Mouse (Mus musculus) lung, postnatal 10 days (tissue): ENCODE measurements at regions not wholly inside any gene's neighbourhood (a gene's known extent, or its start where the extent isn't known, plus 50 kb on each side); places are given as distances from the start of the nearest gene placed in this dataset.

ENCODE experiments used
- DNase-seq: peaks from one replicate; pipeline ENCODE4 v3.0.0; 2021

DNA sequence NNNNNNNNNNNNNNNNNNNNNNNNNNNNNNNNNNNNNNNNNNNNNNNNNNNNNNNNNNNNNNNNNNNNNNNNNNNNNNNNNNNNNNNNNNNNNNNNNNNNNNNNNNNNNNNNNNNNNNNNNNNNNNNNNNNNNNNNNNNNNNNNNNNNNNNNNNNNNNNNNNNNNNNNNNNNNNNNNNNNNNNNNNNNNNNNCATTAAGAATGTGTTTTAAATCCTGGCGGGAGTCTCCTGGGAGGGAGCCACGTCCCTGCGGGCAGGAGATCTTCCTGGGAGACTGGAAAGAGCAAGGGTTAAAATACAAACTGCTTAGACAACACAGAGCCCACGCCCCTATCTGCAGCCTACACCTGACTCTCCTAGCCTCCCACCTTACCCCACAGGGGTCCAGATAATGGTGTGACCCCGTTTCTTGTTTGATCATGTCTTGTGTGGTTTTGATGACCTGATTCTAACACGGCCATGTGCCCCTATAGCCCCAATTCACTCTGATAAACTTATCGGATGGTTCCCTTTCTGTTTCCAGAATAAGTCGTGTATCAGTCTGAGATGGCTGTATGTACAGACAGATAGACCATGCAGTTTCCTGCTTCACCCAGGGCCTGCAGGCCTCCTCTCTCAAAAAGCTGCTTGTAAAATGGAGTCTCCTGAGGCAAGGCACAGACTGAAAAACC, 160.8 kb downstream of the Rpl14 start:
- DNase-seq = no peak

DNA sequence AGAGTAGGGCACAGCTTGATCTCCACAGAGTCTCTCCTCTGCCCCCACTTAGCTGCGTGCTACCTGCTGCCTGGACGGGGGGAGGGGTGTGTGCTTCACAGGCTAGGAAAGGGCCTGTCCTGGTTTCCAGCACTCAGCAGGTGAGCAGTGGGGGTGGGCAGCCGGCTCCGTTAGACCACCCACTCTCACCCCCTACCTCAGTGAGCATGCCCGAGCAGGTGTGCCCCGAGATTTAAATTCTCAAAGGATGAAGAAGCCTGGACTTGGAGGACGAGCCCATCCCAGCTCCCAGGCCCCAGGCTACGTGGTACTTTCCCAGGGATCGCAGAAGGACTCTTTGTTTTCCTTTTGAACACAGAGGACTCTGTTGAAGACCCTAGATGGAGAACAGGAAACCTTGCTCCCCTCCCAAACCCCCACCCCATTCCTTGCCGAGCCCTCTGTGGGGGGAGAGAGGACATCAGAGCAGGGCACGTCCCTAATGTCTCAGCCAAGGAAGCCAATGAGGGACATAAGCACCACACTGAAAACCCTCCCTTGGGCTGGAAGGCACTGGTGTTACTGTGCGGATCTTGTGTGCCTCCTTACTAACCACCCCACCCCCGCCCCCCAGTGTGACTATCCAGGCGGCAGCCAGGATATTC, 161.5 kb downstream of the Rpl14 start:
- DNase-seq = no peak

DNA sequence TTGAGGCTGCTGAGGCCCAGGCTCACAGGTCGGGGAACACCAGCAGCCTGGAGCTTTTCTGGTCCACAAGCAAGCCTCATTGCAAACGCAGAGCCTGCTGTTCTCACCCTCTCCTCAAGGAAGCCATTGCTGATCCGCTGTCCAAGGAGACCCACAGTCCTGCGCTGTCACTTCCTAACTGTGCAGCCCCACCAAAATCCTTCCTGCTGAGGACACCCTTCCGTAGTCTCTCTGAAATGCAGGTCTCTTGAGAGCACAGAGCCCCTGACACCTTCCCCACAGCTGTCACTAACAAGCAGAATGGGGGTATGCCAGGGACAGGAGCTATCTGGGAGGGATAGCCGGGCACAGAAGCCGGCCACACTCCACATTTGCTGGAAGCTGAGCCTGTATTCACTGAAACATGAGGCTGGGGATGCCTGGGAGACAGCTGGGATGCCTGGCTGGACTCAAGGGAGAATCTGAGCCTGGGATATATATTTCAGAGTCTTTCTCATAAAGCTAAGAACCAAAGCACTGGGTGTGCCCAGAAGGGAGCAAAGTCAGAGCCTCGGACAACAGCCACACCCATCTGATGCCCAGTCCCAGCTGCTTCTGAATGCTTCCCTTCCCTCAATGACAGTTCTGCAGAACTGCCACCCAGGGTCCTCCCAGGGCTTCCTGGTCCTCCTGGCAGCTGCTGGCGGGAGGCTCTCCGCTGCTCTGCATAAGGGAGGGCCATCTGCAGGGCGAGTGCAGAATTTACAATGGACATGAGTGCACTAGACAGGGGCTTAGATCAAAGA, 162.6 kb downstream of the Rpl14 start:
- DNase-seq = peak; percentile 75

DNA sequence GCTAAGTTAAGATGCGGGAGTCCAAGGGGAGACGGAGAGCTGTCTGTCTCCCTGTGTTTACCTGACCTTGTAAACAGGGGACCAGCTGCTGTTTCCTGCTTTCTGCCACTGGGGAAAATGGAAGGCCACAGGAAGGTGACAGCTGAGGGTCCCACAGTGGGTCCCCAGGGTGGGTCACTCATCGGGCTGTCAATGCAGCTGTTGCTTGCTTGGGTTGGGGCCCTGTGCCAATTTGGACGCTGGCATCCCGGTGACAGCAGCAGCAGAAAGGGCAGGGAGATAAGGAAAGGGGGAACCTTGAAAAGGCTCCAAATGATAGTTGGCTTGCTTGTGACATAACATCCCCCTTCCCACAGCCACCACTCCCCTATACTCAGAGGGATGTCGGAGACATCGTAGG, 164.0 kb downstream of the Rpl14 start:
- DNase-seq = peak; percentile 43

DNA sequence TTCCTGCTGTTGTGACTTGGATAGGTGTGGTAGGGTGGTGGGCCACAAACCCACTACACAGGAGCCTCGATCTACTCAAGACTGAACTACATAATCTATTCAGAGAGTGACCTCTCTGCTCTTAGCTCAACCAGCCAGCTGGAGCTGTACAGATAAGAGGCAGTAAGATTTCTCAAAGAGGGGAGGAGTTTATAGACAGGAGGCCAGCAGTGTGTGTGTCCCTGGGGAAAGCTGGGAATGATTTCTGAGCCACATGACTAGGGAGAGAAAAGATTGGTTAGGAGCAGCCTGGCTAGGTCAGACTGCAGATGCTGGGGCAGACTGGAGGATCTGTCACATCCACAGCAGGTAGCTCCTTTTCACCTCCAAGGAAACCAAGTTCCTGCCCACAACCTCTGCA, 166.7 kb downstream of the Rpl14 start:
- DNase-seq = no peak

DNA sequence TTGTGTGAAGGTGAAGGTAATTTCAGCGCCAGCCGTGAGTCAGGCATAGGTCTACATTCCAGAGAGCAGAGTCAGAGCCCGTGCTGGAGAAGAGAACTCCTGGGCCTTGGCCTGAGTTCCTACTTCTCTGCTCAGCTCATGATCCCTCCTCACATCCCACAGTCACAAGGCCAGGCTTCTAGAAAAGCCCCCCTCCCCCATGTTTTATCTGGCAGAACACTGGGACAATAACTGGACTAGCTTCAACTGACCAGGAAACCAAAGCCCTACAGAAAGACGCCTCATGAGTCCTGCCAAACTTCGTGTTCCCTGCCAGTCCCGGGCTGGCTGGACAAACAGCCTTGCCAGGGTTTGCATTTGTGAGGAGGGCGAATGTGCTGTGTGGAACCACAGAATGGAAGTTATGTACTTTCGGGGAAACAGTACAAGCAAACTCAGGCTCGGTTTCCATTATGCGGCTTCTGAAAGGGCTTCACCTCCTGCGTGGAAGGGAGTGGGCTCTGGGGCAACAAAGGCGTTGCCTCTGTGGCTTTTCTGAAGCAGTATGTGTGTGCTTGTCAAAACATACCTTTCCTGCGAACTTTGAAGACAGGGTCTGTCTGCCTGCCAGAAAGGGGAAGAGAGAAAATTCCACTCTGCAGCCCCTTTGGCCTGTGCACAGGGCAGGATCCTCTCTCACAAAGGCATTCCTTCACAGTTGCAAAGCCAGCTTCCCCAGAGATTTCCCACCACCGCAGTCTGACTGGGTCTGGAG, 168.1 kb downstream of the Rpl14 start:
- DNase-seq = peak; percentile 76

DNA sequence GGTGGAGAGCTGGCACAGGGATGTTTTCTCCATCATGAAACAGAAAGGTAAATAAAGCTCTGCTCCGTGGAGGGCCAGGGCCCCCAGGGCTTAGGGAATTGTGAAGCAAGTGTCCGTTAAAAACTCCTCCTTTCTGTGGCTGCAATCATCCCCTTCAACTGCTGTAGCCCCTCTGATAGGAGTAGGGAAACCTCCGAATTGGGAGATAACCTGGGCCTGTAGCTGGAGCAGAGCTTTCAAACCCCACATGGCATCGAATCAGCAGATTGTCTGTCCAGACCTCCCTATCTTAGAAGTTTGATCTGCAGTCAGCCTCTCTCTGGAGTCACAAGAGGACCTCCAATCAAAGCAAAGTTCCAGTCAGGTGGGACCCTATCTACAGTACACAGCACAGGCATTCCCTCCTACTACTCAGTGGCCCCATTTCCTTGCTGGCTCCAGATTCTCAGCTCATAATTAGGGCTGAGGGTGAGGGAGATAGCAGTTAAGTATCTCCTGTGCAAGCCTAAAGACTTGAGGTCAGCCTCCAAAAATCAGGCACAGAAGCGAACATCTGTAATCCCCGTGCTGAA, 168.8 kb downstream of the Rpl14 start:
- no peak for DNase-seq

DNA sequence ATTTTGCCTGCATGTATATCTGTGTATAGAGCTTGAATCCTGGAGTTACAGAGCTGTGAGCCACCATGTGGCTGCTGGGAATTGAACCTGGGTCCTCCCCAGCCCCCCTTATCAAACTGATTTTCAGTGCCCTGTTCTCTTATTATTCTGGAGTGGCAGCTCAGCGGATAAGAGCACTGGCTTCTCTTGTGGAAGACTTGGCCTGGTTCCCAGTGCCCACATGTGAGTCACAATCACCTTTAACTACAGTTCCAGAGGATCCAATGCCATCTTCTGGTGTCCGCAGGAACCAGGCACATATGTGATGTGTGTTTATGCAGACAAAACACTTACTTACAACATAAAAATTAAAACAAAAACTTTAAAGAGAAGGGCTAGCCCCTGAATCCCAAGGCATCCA, 170.3 kb downstream of the Rpl14 start:
- DNase-seq = no peak

DNA sequence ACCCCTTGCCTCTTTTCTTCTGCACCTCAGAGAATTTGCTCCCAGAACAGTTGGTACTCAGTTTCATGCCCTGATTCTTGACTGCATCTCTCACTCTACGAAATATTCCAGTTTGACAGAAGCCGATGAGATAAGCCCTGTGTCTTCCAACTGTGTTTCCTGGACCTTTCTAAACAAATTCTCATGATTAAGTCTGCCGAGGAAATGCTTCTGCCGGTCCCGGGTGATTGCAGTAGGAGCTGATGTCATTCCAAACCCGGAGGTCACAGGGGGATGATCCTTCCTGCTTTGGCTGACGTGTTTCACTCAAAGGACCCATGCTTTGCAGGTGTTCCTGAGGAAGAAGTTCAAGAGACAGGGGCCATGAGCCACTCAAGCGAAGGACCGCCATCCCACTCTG, 172.2 kb downstream of the Rpl14 start:
- DNase-seq = peak; percentile 60

DNA sequence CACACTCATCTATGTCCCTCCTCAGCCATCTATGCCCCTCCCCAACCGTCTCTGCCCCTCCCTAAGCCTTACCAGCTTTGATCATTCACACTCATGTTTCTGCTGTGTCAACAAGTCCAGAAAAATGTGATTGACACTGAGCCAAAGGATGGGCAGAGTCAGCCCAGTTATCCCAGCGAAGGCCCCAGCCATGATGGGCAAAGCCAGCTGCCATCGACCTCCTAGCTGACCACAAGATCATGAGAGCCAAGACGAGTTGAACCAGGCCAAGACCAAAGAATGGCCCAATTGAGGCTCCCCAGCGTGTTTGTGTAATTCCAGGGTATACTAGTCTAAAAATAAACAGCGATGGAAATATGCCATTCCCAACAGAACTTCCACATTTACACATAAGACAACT, 174.4 kb downstream of the Rpl14 start:
- DNase-seq = no peak

DNA sequence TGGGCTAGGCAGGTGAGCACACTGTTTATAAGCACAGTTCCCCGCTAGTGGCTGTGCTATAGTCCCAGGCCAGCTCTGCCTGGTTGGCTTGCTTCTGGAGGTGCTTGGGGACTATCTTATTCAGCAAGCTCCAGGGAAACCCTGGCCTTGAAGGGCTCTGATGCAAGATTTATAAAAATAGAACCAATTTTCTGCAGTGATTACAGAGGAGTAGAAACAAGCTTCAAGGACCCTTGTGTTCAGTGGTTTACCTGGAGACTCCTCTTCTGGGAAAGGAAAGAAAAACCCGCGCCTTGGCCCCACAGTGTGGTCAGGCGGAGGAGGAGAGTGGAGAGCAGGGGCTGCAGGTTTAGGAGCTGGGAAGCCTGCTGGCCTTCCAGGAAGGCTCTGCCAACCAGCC, 178.2 kb upstream of the Ctnnb1 start:
- peak; percentile 13 for DNase-seq

DNA sequence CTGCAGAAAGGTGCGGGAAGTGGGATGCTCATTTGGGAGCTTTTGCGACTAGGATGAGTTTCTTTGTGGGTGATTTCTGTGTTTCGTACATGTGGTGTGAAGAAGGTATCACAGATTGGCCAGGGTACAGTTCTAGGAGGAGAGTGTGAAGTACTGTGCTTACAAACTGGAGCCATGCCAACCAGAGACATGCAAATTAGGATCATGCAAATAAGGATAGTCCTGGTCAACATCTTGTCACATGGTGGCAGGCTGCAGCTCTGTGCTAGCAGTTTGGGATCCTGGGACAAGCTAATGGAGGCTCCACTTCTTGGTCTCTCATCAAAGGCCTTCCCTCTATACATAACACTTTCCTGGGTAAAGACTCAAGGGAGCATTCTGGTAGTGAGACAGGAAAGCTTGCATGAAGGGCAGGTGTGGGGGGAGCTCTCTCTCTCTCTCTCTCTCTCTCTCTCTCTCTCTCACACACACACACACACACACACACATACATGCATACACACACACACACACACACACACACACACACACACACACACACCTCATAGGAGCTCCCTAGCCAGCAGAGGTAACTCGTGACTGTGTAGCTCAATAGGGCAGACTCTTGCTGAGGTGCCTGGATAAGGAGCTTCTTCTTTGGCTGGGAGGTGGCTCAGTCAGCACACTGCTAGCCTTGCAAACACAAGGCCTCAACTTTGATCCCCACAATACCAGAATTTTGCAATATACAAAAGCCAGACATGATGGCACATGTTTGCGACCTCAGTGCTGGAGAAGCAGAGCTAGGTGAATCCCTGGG, 177.1 kb upstream of the Ctnnb1 start:
- no peak for DNase-seq

DNA sequence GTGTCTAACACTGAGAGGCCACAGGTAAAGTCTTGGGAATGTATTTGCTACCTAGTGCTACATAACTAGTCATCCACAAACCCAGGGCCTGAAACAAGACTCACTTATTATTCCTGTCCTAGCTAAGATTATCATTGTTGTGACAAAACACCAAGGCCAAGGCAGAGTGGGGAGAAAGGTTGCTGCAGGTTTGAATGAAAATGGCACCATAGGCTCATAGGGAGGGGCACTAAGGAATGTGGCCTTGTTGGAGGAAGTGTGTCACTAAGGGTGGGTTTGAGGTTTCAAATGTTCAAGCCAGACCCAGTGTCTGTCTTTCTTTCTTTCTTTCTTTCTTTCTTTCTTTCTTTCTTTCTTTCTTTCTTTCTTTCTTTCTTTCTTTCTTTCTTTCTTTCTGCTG, 174.9 kb upstream of the Ctnnb1 start:
- DNase-seq = no peak

DNA sequence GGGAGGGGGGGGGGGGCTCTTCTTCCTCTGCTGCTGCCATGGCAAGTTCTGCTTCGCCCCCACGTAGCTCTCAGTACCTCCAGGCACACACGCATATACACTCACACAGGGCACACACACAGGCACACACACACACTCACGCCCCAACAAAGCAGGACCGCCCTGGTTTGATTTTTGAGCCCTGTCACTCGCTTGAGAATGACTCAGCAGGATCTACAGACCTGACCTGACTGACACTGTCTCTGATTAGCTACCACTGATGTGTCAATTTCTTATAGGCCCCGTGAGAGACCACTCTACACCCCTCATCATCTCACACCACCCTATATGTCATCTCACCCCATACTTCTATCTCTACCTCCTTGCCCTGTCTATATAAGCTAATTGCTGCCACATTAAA, 173.5 kb upstream of the Ctnnb1 start:
- DNase-seq = no peak

DNA sequence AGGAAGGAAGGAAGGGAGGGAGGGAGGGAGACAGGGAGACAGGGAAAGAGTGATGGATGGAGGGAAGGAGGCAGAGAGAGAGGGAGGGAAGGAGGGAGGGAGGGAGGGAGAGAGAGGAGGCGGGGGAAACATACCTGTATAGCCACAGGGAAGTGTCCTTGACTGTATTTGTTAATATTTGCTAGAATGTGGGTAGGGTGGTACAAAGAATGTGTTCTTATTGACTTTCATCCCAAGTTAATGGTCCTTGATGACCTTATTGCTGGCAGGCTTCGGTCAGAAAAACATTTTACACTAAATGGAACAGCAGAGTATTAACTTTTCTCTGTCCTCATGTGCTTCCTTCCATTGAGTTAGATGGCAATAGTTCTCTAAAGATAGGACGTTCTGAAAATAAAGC, 171.0 kb upstream of the Ctnnb1 start:
- DNase-seq = no peak

DNA sequence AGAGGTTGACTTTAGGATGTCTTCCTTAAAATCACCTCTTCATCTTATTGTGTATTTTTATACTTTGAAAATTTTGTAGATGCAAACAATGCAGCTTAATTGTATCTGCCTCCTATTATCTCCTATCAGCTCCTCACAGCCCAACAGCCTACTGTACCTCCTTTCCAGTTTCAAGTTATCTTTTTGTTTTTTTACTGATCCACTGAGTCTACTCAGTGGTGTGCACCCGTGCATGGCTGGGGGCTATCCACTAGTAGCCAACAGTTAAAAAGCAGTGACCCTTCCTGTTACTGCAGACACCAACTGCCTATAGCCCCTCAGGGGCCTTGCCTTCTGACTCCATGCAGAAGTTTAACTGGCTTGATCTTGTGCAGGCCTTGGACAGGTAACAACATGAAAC, 170.4 kb upstream of the Ctnnb1 start:
- no peak for DNase-seq

DNA sequence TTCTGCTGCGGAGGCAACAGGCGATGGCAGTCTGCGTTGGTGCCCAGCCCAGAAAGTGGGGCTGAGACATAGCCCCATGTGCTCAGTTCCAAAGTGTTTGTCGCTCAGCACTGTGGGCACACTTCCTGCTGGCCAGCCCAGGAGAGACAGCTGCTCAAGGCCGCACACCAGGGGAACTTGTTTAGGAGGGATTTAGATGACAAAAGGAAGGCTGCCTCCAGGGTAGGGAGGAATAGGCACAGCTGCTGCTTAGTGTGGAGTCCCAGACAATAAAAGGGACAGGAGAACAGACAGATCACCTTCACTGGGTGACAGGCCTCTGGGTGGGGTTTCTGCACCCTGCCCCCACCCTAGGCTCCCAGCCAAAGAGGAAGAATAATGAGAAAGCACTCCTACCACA, 169.2 kb upstream of the Ctnnb1 start:
- peak; percentile 45 for DNase-seq

DNA sequence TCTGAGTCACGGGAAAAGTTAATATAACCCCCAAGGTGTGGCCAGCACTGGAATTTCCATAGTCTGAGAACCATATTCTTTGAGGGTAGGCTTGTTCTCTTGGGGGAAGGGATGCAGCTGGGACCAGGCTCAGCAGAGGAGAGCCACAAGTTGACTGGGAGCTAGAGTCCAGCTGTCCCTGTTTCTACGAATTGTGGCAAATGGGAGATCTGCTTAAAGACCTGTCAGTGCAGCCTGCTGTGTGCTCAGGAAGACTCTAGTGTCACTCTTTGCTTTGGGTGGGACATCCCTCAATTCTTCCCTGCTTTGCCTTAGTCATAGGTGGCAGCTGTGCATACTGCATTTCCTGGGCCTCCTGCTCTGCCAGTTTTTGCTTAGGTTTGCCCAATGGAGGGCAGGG, 165.2 kb upstream of the Ctnnb1 start:
- no peak for DNase-seq

DNA sequence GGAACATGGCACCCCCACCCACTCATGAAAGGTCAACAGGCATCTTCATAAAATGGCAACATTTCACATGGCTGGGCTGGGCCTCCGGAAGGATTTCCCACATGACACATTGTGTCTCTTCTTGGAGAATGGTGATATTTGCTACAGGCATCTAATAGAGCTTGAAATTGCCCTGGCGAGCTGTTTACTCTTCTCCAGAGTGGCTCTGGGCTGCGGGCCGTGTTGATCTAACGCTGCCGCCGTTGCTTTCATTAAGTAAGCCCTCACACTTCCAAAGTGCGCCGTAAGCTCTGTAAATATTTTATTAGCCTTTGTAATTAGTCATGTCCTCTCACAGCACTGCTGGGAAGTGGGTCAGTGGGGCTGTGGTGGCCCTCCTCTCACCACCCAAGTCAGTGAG, 164.4 kb upstream of the Ctnnb1 start:
- DNase-seq = peak; percentile 58

DNA sequence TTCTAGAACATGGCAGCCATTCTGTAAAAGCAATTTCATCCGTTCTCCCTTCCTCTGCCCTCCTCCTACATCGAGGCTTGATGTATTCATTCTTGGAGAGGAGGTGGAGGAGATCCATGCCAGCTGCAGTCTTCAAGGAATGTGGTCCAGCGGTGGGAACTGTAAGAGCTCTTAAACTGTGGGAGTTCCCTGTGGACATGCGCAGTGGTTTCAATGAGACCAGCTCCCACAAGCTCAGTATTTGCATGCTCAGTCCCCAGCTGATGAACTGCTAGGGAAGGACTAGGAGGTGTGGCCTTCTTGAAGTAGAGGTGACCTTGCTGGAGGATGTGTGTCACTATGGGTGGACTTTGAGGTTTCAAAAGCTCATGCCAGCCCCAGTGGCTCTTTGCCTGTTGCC, 163.7 kb upstream of the Ctnnb1 start:
- peak; percentile 65 for DNase-seq

DNA sequence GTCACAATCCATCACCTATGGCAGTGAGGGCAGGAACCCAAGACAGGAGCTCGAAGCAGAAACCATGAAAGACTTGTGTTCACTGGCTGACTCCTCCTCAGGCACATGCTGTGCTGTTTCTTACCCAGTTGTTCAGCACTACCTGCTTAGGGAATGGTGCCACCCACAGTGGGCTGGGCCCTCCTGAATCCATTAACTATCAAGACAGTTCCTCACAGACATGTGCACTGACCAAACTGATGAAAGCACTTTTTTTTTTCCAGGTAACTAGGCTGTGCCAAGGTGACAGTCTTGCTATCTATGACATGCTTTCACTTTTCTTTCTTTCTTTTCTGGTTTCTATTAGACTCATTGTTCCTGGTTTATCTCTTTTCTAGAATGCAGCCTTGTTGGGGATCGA, 162.1 kb upstream of the Ctnnb1 start:
- no peak for DNase-seq

DNA sequence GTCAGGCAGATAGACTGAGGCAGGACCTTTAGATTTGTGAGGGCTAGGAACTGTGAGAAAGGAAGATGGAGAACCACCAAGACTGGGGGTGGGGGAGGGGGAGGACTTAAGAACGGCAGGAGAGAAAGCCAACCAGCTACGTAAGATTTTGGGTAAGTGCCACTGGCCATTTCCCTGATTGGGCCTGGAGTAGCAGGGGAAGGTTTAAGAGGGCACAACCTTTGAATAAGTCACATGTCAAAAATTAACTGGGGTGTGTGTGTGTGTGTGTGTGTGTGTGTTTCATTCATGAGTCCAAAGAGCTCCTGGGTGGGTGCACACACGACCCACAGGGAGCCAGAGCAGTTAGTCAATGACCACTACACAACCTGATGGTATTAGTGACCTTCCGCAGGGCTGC, 161.6 kb upstream of the Ctnnb1 start:
- DNase-seq = no peak
